ENCODE assay signal across 8 mouse cellular contexts in the genomic region with DNA sequence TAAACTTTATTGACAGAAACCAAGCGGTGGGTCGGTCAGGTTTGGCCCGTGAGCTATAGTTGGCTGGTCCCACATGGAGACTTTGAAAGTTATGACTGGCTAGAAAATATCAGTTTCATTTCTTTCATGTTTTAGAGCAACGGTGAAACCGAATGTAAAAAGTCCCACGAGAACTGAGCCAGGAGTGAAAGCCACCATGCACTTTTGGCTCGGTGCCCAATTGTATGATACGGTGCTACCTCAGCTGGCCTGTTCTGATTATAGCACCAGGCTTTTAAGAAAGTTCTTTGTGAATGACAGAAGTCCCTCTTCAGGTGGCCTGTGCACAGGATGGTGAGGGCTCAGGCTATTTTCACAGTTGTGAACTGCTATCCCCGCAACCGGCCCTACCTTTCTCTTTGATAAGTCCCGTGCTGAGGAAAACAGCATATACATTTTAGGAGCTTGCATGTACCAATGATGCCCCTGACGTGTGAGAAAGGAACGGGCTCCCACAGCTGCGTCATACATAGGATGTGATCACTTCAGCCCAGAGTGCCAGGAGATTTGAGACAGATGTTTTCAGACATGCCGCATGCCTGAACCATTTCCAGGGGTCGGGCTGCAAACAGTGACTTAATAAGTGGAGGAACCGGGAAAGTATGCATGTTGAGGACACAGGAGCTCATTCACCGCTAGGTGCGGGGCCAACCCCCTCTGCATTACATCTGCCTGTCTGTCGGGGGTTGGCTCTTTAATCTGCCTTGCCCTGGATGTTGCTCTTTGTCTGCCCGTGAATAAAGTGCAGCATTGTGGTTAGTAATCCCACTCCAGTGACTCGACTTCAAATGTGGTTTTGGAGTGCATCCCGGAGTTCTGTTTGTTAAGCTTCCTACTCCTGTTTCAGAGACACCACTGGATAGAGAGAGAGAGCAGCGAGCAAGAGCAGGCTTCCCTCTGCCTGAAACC.
A peak's percentile ranks its signal among the peaks of the same experiment; 100 is the strongest.
DNase-seq lines count a peak whose midpoint lies in the region; ATAC-seq lines count a peak whose summit lies in the region.

No protein-coding gene starts in this region.

- DNase-seq in left cerebral cortex, adult 18-20 months (ENCODE audit: low spot score in 2 of 2), result peak; percentile 12 to 39
- DNase-seq in left cerebral cortex, adult 11 months (ENCODE audit: low spot score), result no peak
- DNase-seq in embryonic facial prominence, embryonic 14.5 days (ENCODE audit: low spot score), result peak; percentile 96
- peak; percentile 50 for DNase-seq in lung, postnatal 14 days
- DNase-seq in retina, postnatal 1 day, result peak; percentile 47
- DNase-seq in urinary bladder, postnatal 25 days (ENCODE audit: low spot score), result no peak

- H3K27ac ChIP-seq in embryonic facial prominence, embryonic 14.5 days (replicated peaks; ENCODE audit: low read depth, low read length), result peak overlapping the region; percentile 74
- 0 out of 2 replicates have a peak overlapping the region, but pooled peaks have one; percentile 31 for H3K27ac ChIP-seq in heart, embryonic 11.5 days (ENCODE audit: low read depth, low read length)
- H3K27ac ChIP-seq in kidney, embryonic 15.5 days, result no peak overlapping the region

- no peaks in the 10 kb centered on the region for H3K27me3 ChIP-seq in embryonic facial prominence, embryonic 14.5 days (replicated peaks; ENCODE audit: control insufficient read depth, insufficient read depth, low read length)
- H3K27me3 ChIP-seq in heart, embryonic 11.5 days (ENCODE audit: control insufficient read depth, insufficient read depth, low read length), result no peaks in the 10 kb centered on the region
- H3K27me3 ChIP-seq in kidney, embryonic 15.5 days, result no peaks in the 10 kb centered on the region

- H3K4me2 ChIP-seq in embryonic facial prominence, embryonic 14.5 days (ENCODE audit: low read depth, low read length), result peak overlapping the region; percentile 55
- peak overlapping the region; percentile 20 for H3K4me2 ChIP-seq in heart, embryonic 11.5 days
- peak overlapping the region; percentile 27 for H3K4me2 ChIP-seq in kidney, embryonic 15.5 days

- 13% methylated on average over 24 of the region's 24 CpGs for WGBS in embryonic facial prominence, embryonic 14.5 days
- 45% methylated on average over 24 of the region's 24 CpGs for WGBS in heart, embryonic 11.5 days (ENCODE audit: insufficient replicate concordance)
- WGBS in kidney, embryonic 15.5 days, result 53% methylated on average over 24 of the region's 24 CpGs

- peak; percentile 90 for ATAC-seq in embryonic facial prominence, embryonic 14.5 days (ENCODE audit: low read depth)
- ATAC-seq in heart, embryonic 11.5 days (replicated peaks; ENCODE audit: insufficient number of reproducible peaks, low FRiP score, low TSS enrichment), result peak; percentile 52; the same call in 1 of the 2 replicates
- ATAC-seq in kidney, embryonic 15.5 days (replicated peaks; ENCODE audit: low FRiP score), result peak; percentile 30; the same call in 1 of the 2 replicates

- peaks cover 28% of the 10 kb centered on the region for H3K4me1 ChIP-seq in embryonic facial prominence, embryonic 14.5 days (ENCODE audit: control insufficient read depth, insufficient read depth, low read length)
- H3K4me1 ChIP-seq in heart, embryonic 11.5 days (ENCODE audit: control insufficient read depth, insufficient read depth, low read length), result peaks cover 10% of the 10 kb centered on the region
- peaks cover 18% of the 10 kb centered on the region; the same call in 1 of the 2 replicates for H3K4me1 ChIP-seq in kidney, embryonic 15.5 days

- peak overlapping the region; percentile 30 for H3K4me3 ChIP-seq in embryonic facial prominence, embryonic 14.5 days (ENCODE audit: low read depth, low read length)
- no peak overlapping the region for H3K4me3 ChIP-seq in heart, embryonic 11.5 days (ENCODE audit: low read depth, low read length)
- H3K4me3 ChIP-seq in kidney, embryonic 15.5 days (replicated peaks), result no peak overlapping the region

- no peaks in the 10 kb centered on the region for H3K36me3 ChIP-seq in embryonic facial prominence, embryonic 14.5 days (ENCODE audit: control insufficient read depth, insufficient read depth, low read length)
- no peaks in the 10 kb centered on the region for H3K36me3 ChIP-seq in heart, embryonic 11.5 days (ENCODE audit: control insufficient read depth, insufficient read depth, low read length)
- H3K36me3 ChIP-seq in kidney, embryonic 15.5 days, result no peaks in the 10 kb centered on the region

- no peaks in the 10 kb centered on the region for H3K9me3 ChIP-seq in embryonic facial prominence, embryonic 14.5 days (ENCODE audit: control insufficient read depth, low read length)
- no peaks in the 10 kb centered on the region for H3K9me3 ChIP-seq in heart, embryonic 11.5 days (replicated peaks; ENCODE audit: control insufficient read depth, low read length)
- H3K9me3 ChIP-seq in kidney, embryonic 15.5 days (replicated peaks), result no peaks in the 10 kb centered on the region

- peak overlapping the region; percentile 51 for H3K9ac ChIP-seq in embryonic facial prominence, embryonic 14.5 days (ENCODE audit: low read depth, low read length)
- peak overlapping the region; percentile 24; the same call in 1 of the 2 replicates for H3K9ac ChIP-seq in heart, embryonic 11.5 days (ENCODE audit: low read depth, low read length)
- no peak overlapping the region for H3K9ac ChIP-seq in kidney, embryonic 15.5 days

Comparison
In these comparisons a context has a peak if more than half of its experiments do, and no peak if none do; other contexts are left out.
1. DNase-seq: peak in left cerebral cortex, adult 18-20 months (2 of 2), embryonic facial prominence, embryonic 14.5 days (single experiment), lung, postnatal 14 days (single experiment) and retina, postnatal 1 day (single experiment); none in left cerebral cortex, adult 11 months (single experiment) and urinary bladder, postnatal 25 days (single experiment).
2. ATAC-seq: peak in every context shown above with its lines; median percentile 90 in embryonic facial prominence, embryonic 14.5 days; 52 in heart, embryonic 11.5 days; 30 in kidney, embryonic 15.5 days.
3. Peak in every context shown above with its lines, with median percentiles within 50 percentile points of each other: H3K4me2 ChIP-seq.